Mouse (Mus musculus) large intestine, adult 2 months (tissue): ENCODE measurements around the gene Ubqln1. TPM values are rescaled to one million over a fixed set of nuclear protein-coding genes. Genes with fewer than 3 reads are reported as not detected.

Experiments
- DNase-seq: peaks from one replicate; pipeline ENCODE4 v3.0.0-alpha.2; 2012; ENCODE audit warnings: low read depth, low spot score
- WGBS: fragments of 180-500 bp; shearing (Covaris S2); methylation state at CpG from one replicate; pipeline ENCODE4 v1.1.7; 2018; 5-methylcytosine and 5-hydroxymethylcytosine counted together
- polyA plus RNA-seq: library from polyadenylated mRNA; depleted of rRNA; stranded (reverse); fragments of >200 nt; gene quantifications from 2 replicates; pipeline ENCODE4 v1.2.3, GENCODE M21; 2012

Gene Ubqln1
- polyA plus RNA-seq, 1 experiment: 100 TPM

DNA sequence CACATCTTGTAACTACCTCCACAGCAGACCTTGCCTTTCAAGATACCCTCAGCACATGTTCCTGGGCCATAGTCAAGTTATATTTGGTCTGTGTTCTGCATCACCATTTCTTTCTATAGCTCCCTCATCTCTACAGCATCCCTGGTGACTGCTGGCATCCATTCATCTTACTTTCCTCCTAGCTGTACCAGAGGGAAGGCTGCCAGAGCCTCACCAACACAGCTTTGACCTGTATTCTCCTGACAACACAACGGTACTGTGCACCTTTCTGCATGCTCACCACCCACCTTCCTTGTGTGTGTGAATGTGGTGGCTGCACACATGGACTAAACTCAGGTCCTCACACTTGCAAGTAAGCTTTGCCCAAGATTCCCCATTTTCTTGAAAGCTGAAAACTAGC lies 12.6 kb downstream of the Ubqln1 start:
- DNase-seq: no peak
- 71% methylated on average over 1 of the region's 1 CpGs for WGBS

DNA sequence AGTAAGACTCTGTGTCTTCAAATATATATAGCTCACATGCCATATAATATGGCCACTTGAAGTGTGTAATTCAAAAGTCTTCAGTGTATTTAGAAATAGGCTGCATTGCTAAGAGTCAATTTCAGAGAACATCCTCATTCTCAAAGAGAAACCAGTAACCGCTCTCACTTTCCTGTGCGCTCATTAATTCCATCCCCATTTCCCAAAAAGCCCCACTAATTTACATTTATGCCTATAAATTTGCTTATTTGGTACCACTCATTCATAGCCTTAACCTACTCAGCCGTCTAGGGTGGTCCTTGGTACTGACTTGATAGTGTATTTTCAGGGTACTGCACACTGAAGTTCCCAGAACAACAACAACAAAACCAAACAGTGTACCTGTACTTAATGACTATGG lies 13.5 kb downstream of the Ubqln1 start:
- 90% methylated on average over 3 of the region's 3 CpGs for WGBS
- DNase-seq: no peak

DNA sequence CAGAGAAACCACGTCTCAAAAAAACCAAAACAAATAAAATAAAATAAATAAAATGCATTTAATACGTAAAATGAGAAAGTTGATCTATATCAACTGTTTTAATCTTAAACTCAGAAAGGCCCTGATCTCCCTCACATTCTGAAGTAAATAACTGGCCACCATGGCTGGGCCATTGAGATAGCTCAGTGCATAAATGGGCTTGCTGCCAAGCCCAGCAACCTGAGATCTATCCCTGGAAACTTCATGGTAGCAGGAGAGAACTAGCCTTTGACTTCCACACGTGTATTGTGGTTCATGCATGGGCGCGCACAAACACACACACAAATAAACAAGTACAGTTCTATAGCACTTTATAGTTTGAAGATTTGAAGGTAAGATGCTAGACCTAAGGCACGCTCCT lies 14.1 kb downstream of the Ubqln1 start:
- WGBS: 78% methylated on average over 6 of the region's 6 CpGs
- DNase-seq: no peak

GRCm38 (mm10) chr13:58197981-58198640 lies 17.3 kb downstream of the Ubqln1 start:
- 92% methylated on average over 7 of the region's 7 CpGs for WGBS

DNA sequence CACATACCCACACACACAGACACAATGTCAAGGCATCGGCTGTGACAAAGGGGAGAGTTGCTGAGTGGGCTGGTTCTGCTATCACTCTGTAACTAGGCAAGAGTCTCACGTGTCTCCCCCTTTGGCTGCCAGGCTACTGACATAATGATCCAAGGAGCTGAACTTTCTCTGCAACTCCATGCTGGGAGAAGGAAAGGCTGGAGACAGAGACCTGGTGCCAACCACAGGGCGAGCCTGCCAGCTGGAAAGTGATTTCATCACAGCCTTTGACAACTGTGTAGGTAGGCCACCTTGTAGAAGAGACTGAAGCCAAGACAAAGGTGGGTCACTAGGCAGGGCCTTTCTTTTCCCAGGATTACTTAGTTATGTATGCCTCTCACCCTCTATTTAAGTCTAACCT lies 18.2 kb downstream of the Ubqln1 start:
- WGBS: 76% methylated on average over 3 of the region's 3 CpGs
- DNase-seq: no peak

More at GRCm38 (mm10) chr13:58197981-58198640, 17.3 kb downstream of the Ubqln1 start:
- no peak for DNase-seq

- no peak for DNase-seq
- WGBS: 80% methylated on average over 3 of the region's 3 CpGs
These were observed 20.5 kb downstream of the Ubqln1 start for GRCm38 (mm10) chr13:58194908-58195307.

GRCm38 (mm10) chr13:58193221-58193620 lies 22.2 kb downstream of the Ubqln1 start:
- no peak for DNase-seq
- WGBS: 98% methylated on average over 3 of the region's 3 CpGs

GRCm38 (mm10) chr13:58192146-58192545 lies 23.3 kb downstream of the Ubqln1 start:
- no peak for DNase-seq
- WGBS: 96% methylated on average over 6 of the region's 6 CpGs

DNA sequence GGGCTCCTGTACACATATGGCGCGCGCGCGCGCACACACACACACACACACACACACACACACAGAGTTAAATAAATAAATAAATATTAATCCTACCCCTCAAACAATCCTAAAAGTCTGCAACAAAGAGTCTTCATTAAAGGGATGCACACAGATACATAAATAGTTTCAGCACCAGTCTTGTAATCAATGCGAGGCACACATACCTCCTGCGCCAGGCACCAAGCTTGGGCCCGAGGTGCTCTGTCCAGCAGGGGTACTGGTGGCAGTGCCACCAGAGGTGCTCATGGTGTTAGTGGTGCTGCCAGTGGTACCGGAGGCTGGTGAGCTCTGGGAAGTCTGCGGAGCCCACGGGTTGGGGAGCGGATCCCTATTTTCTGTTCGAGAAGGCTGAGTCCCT lies 23.9 kb downstream of the Ubqln1 start:
- DNase-seq: no peak
- 96% methylated on average over 14 of the region's 14 CpGs for WGBS

- DNase-seq: no peak
These were observed 26.0 kb downstream of the Ubqln1 start for GRCm38 (mm10) chr13:58189473-58189872.

GRCm38 (mm10) chr13:58188412-58188811 lies 27.0 kb downstream of the Ubqln1 start:
- DNase-seq: peak; percentile 58
- 53% methylated on average over 4 of the region's 4 CpGs for WGBS

More at GRCm38 (mm10) chr13:58189473-58189872, 26.0 kb downstream of the Ubqln1 start:
- 53% methylated on average over 5 of the region's 5 CpGs for WGBS

- WGBS: 95% methylated on average over 3 of the region's 3 CpGs
- no peak for DNase-seq
These were observed 27.7 kb downstream of the Ubqln1 start for GRCm38 (mm10) chr13:58187751-58188150.

DNA sequence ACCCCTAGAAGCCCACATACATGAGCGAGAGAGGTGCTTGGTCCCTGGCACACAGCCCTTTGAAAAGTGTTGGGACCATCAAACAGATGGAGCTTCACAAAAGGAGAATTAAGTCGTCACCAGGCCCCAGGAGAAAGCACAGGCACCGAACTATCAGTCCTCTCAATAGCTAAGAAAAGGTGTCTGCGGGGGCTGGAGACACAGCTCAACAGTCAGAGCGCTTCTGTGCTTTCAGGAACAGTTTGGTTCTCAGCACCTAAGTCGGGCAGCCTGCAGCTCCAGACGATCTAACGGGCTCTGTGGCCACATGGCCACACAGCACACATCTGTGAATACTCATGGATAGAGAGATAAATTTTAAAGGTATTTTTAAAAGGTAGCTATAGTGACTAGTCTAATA lies 29.2 kb downstream of the Ubqln1 start:
- 88% methylated on average over 8 of the region's 8 CpGs for WGBS
- DNase-seq: no peak

- no peak for DNase-seq
- WGBS: 81% methylated on average over 3 of the region's 3 CpGs
These were observed 31.3 kb downstream of the Ubqln1 start for GRCm38 (mm10) chr13:58184111-58184510.

GRCm38 (mm10) chr13:58181607-58182551 lies 33.6 kb downstream of the Ubqln1 start:
- peak; percentile 27 for DNase-seq
- WGBS: 37% methylated on average over 14 of the region's 14 CpGs

DNA sequence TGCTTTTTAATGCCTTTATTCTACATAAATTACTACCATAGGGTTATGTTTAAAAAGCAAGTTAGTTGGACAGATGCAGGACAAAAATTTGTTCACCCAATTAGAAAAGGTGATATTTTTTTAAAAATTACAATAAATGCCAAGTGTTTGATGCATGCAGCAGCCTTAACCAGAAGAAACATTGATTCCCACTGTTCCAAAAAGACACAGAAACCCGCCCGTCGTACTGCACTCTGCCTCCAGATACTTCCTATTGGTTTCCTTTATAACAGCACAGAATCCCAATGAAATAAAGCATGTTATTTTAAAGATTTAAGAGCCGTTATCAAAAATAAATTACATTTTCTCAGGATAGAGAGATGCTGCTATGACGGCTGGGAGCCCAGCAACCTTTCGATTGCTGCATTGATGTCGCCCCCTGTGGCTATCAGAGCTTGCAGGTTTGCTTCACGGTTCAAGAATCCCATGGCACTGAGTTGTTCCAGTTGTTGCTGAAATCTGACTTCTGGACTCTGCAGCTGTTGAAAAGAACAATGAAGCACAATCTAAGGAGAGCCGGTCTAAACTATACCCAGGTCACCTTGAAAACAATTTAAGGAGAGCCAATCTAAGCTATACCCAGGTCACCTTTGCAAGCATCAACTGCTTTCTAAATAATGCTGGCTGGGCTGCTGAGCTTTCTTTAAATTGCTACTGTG lies 37.8 kb downstream of the Ubqln1 start:
- 88% methylated on average over 9 of the region's 9 CpGs for WGBS
- no peak for DNase-seq

- 45% methylated on average over 3 of the region's 3 CpGs for WGBS
- DNase-seq: no peak
These were observed 39.3 kb downstream of the Ubqln1 start for GRCm38 (mm10) chr13:58176105-58176504.

GRCm38 (mm10) chr13:58168119-58168518 lies 47.3 kb downstream of the Ubqln1 start:
- DNase-seq: no peak

DNA sequence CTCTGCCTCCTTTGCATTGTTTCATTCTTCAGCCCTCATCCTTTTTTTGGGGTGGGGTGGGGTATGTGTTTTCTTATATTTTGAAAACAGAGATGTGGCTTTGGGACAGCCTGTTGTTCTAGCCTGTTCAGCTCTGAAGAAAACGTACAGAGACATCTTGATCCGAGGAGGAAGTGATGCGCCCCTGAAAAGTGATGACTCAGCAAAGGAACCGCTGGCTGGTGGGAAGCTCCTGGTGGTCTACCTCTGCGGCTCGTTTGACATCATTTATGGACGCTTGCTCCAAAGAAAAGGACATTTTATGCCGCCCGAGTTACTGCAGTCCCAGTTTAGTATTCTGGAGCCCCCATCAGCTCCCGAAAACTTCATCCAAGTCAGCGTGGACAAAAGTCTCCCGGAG lies 52.1 kb downstream of the Ubqln1 start:
- DNase-seq: no peak
- 96% methylated on average over 12 of the region's 12 CpGs for WGBS

- no peak for DNase-seq
- 96% methylated on average over 15 of the region's 15 CpGs for WGBS
These were observed 54.7 kb downstream of the Ubqln1 start for GRCm38 (mm10) chr13:58160761-58161160.
